In genomic region chr8:117379131-117379530, GRCm38 (mm10) we compare ENCODE assay signal across 8 mouse cellular contexts.
DNase-seq lines count a peak whose midpoint lies in the region; ATAC-seq and TF ChIP-seq lines count a peak whose summit lies in the region.

No protein-coding gene starts in this region.

- H3K36me3 ChIP-seq in midbrain, embryonic 15.5 days (replicated peaks) = no peaks in the 10 kb centered on the region
- H3K36me3 ChIP-seq in stomach, postnatal 0 days (ENCODE audit: control insufficient read depth, insufficient read depth, low read length) = 0 out of 2 replicates have a peak, but pooled peaks cover 3% of the 10 kb centered on the region

- peaks cover 37% of the 10 kb centered on the region for H3K4me1 ChIP-seq in midbrain, embryonic 15.5 days
- H3K4me1 ChIP-seq in stomach, postnatal 0 days (replicated peaks; ENCODE audit: control insufficient read depth, insufficient read depth) = no peaks in the 10 kb centered on the region

- H3K4me2 ChIP-seq in midbrain, embryonic 15.5 days = no peak overlapping the region
- H3K4me2 ChIP-seq in stomach, postnatal 0 days (replicated peaks; ENCODE audit: low read depth) = no peak overlapping the region

- H3K27me3 ChIP-seq in midbrain, embryonic 15.5 days (replicated peaks) = no peaks in the 10 kb centered on the region
- no peaks in the 10 kb centered on the region for H3K27me3 ChIP-seq in stomach, postnatal 0 days (ENCODE audit: control insufficient read depth, insufficient read depth, low read length)

- no peak for TF ChIP-seq EP300 in stomach, postnatal 0 days (optimal IDR thresholded peaks at IDR 0.05)

- H3K9me3 ChIP-seq in midbrain, embryonic 15.5 days = no peaks in the 10 kb centered on the region
- H3K9me3 ChIP-seq in stomach, postnatal 0 days (ENCODE audit: control insufficient read depth, low read length) = no peaks in the 10 kb centered on the region

- intact Hi-C loops in gastrocnemius, postnatal 36 days (cut with DNase I) = no loop called here
- intact Hi-C loops in left cerebral cortex, postnatal 25 days (cut with DNase I) = loop anchor here (2.0 kb wide), 1 partner anchor 120 kb away; no protein-coding TSS in a partner anchor

- no peak overlapping the region for H3K9ac ChIP-seq in midbrain, embryonic 15.5 days
- no peak overlapping the region for H3K9ac ChIP-seq in stomach, postnatal 0 days (ENCODE audit: low read length)

- 0 out of 2 replicates have a peak overlapping the region, but pooled peaks have one; percentile 8 for H3K27ac ChIP-seq in midbrain, embryonic 15.5 days
- H3K27ac ChIP-seq in stomach, postnatal 0 days (replicated peaks) = peak overlapping the region; percentile 13; the same call in 1 of the 2 replicates

- peak; percentile 31; the same call in 1 of the 2 replicates for ATAC-seq in midbrain, embryonic 15.5 days (replicated peaks)
- ATAC-seq in stomach, postnatal 0 days (ENCODE audit: low FRiP score, low TSS enrichment) = peak; percentile 38; the same call in 1 of the 2 replicates

- H3K4me3 ChIP-seq in midbrain, embryonic 15.5 days = no peak overlapping the region
- no peak overlapping the region for H3K4me3 ChIP-seq in stomach, postnatal 0 days (ENCODE audit: low read depth, low read length)

- WGBS in midbrain, embryonic 15.5 days = 50% methylated on average over 10 of the region's 10 CpGs
- WGBS in stomach, postnatal 0 days = 56% methylated on average over 10 of the region's 10 CpGs

- peak; percentile 81 for DNase-seq in layer of hippocampus, adult 11-12 months (ENCODE audit: low spot score)
- DNase-seq in layer of hippocampus, adult 9-10 months (ENCODE audit: low spot score) = no peak
- peak; percentile 45 for DNase-seq in embryo, embryonic 10.5 days (ENCODE audit: low spot score)
- DNase-seq in gastrocnemius, postnatal 36 days = peak; percentile 56 to 69
- DNase-seq in kidney, adult 18-20 months = peak; percentile 65
- DNase-seq in left cerebral cortex, postnatal 25 days (ENCODE audit: low spot score in 2 of 2) = peak; percentile 86 to 91
- peak; percentile 50 for DNase-seq in stomach, postnatal 0 days (ENCODE audit: low spot score)

- peak; percentile 70 for TF ChIP-seq CTCF in stomach, postnatal 0 days (IDR thresholded peaks at IDR 0.05; ENCODE audit: low read depth)
